Mouse (Mus musculus): ENCODE measurements at regions not wholly inside any gene's neighbourhood (a gene's known extent, or its start where the extent isn't known, plus 50 kb on each side); places are given as distances from the start of the nearest gene placed in this dataset.
"Not testable (repeated sequence)": the region's sequence is repeated elsewhere in the genome, so short reads cannot be mapped to it uniquely, and the experiment has no call there.

- no peak overlapping the region for H3K9ac ChIP-seq (ENCODE audit: low read length)
- no peaks in the 10 kb centered on the region for H3K27me3 ChIP-seq (ENCODE audit: control insufficient read depth, insufficient read depth, low read length)
- H3K9me3 ChIP-seq (ENCODE audit: control insufficient read depth, low read length) = no peaks in the 10 kb centered on the region
- 67% methylated on average over 6 of the region's 6 CpGs for WGBS
- H3K4me2 ChIP-seq (ENCODE audit: low read depth, severe bottlenecking) = no peak overlapping the region
- no peaks in the 10 kb centered on the region for H3K36me3 ChIP-seq (ENCODE audit: control insufficient read depth, insufficient read depth, low read length)
- DNase-seq (ENCODE audit: low spot score) = no peak
- no peak for ATAC-seq (ENCODE audit: insufficient number of reproducible peaks, low FRiP score, low TSS enrichment, low read depth)
- no peak overlapping the region for H3K4me3 ChIP-seq (ENCODE audit: low read depth, low read length)
- peaks cover 10% of the 10 kb centered on the region for H3K4me1 ChIP-seq (ENCODE audit: control insufficient read depth, insufficient read depth, low read length)
- 0 out of 2 replicates have a peak overlapping the region, but pooled peaks have one; percentile 21 for H3K27ac ChIP-seq (replicated peaks; ENCODE audit: low read depth, low read length)
These were observed 102.0 kb upstream of the Fam78b start for GRCm38 (mm10) chr1:166899238-166899637.

DNA sequence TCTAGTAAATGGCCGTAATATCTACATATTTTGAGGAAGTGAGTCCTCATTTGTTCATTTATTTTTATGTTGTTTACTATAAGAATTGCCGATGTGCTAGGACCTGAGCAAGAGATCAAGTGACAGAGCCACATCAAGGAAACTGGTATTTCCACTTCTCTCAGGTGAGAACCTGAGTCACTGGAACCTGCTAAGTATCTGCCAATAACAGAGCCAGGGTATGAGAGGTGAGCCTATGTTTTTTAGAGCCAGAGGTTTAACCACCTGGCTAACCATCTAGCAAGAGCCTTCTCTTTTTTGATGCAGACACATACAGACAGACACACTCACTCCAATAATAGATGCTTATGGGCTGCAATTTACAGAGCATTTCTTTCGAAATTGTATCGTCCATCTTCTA, 101.2 kb upstream of the Fam78b start:
- H3K36me3 ChIP-seq (ENCODE audit: control insufficient read depth, insufficient read depth, low read length) = no peaks in the 10 kb centered on the region
- no peak for ATAC-seq (ENCODE audit: insufficient number of reproducible peaks, low FRiP score, low TSS enrichment, low read depth)
- no peak for DNase-seq (ENCODE audit: low spot score)
- peaks cover 10% of the 10 kb centered on the region for H3K4me1 ChIP-seq (ENCODE audit: control insufficient read depth, insufficient read depth, low read length)
- H3K27ac ChIP-seq (replicated peaks; ENCODE audit: low read depth, low read length) = no peak overlapping the region
- WGBS = 88% methylated on average over 4 of the region's 4 CpGs
- no peaks in the 10 kb centered on the region for H3K27me3 ChIP-seq (ENCODE audit: control insufficient read depth, insufficient read depth, low read length)
- H3K4me3 ChIP-seq (ENCODE audit: low read depth, low read length) = no peak overlapping the region
- no peak overlapping the region for H3K4me2 ChIP-seq (ENCODE audit: low read depth, severe bottlenecking)
- H3K9ac ChIP-seq (ENCODE audit: low read length) = no peak overlapping the region
- H3K9me3 ChIP-seq (ENCODE audit: control insufficient read depth, low read length) = no peaks in the 10 kb centered on the region

GRCm38 (mm10) chr1:166900441-166901161, 100.6 kb upstream of the Fam78b start:
- H3K27ac ChIP-seq (replicated peaks; ENCODE audit: low read depth, low read length) = no peak overlapping the region

GRCm38 (mm10) chr1:166901574-166901973, 99.6 kb upstream of the Fam78b start:
- Histone ChIP-seq H3K4me3 (ENCODE audit: low read depth, low read length) (no peak overlapping the region), H3K9me3 (ENCODE audit: control insufficient read depth, low read length) (no peaks in the 10 kb centered on the region), H3K9ac (ENCODE audit: low read length) (no peak overlapping the region), H3K4me2 (ENCODE audit: low read depth, severe bottlenecking) (no peak overlapping the region), H3K36me3 (ENCODE audit: control insufficient read depth, insufficient read depth, low read length) (no peaks in the 10 kb centered on the region), H3K4me1 (ENCODE audit: control insufficient read depth, insufficient read depth, low read length) (peaks cover 10% of the 10 kb centered on the region), H3K27ac (replicated peaks; ENCODE audit: low read depth, low read length) (no peak overlapping the region), H3K27me3 (ENCODE audit: control insufficient read depth, insufficient read depth, low read length) (no peaks in the 10 kb centered on the region)
- DNase-seq (ENCODE audit: low spot score) (no peak), ATAC-seq (ENCODE audit: insufficient number of reproducible peaks, low FRiP score, low TSS enrichment, low read depth) (no peak)
- WGBS = 39% methylated on average over 4 of the region's 4 CpGs

More at GRCm38 (mm10) chr1:166900441-166901161, 100.6 kb upstream of the Fam78b start:
- Histone ChIP-seq H3K36me3 (ENCODE audit: control insufficient read depth, insufficient read depth, low read length) (no peaks in the 10 kb centered on the region), H3K27me3 (ENCODE audit: control insufficient read depth, insufficient read depth, low read length) (no peaks in the 10 kb centered on the region), H3K4me2 (ENCODE audit: low read depth, severe bottlenecking) (no peak overlapping the region), H3K4me3 (ENCODE audit: low read depth, low read length) (no peak overlapping the region), H3K4me1 (ENCODE audit: control insufficient read depth, insufficient read depth, low read length) (peaks cover 10% of the 10 kb centered on the region), H3K9me3 (ENCODE audit: control insufficient read depth, low read length) (no peaks in the 10 kb centered on the region), H3K9ac (ENCODE audit: low read length) (no peak overlapping the region)
- WGBS = 52% methylated on average over 8 of the region's 8 CpGs
- DNase-seq (ENCODE audit: low spot score) = no peak
- no peak for ATAC-seq (ENCODE audit: insufficient number of reproducible peaks, low FRiP score, low TSS enrichment, low read depth)

GRCm38 (mm10) chr1:166903417-166903816, 97.8 kb upstream of the Fam78b start:
- Histone ChIP-seq H3K27ac (replicated peaks; ENCODE audit: low read depth, low read length) (no peak overlapping the region), H3K36me3 (ENCODE audit: control insufficient read depth, insufficient read depth, low read length) (no peaks in the 10 kb centered on the region), H3K27me3 (ENCODE audit: control insufficient read depth, insufficient read depth, low read length) (no peaks in the 10 kb centered on the region), H3K9me3 (ENCODE audit: control insufficient read depth, low read length) (no peaks in the 10 kb centered on the region), H3K4me3 (ENCODE audit: low read depth, low read length) (no peak overlapping the region), H3K9ac (ENCODE audit: low read length) (no peak overlapping the region), H3K4me2 (ENCODE audit: low read depth, severe bottlenecking) (no peak overlapping the region), H3K4me1 (ENCODE audit: control insufficient read depth, insufficient read depth, low read length) (peaks cover 10% of the 10 kb centered on the region)
- ATAC-seq (ENCODE audit: insufficient number of reproducible peaks, low FRiP score, low TSS enrichment, low read depth) (no peak), DNase-seq (ENCODE audit: low spot score) (no peak)
- WGBS = 91% methylated on average over 5 of the region's 5 CpGs

GRCm38 (mm10) chr1:166908231-166908805, 92.9 kb upstream of the Fam78b start:
- H3K27me3 ChIP-seq (ENCODE audit: control insufficient read depth, insufficient read depth, low read length) = no peaks in the 10 kb centered on the region
- H3K4me3 ChIP-seq (ENCODE audit: low read depth, low read length) = no peak overlapping the region
- H3K36me3 ChIP-seq (ENCODE audit: control insufficient read depth, insufficient read depth, low read length) = no peaks in the 10 kb centered on the region
- ATAC-seq (ENCODE audit: insufficient number of reproducible peaks, low FRiP score, low TSS enrichment, low read depth) (no peak), DNase-seq (ENCODE audit: low spot score) (no peak)
- no peak overlapping the region for H3K4me2 ChIP-seq (ENCODE audit: low read depth, severe bottlenecking)
- WGBS = 78% methylated on average over 10 of the region's 10 CpGs
- H3K4me1 ChIP-seq (ENCODE audit: control insufficient read depth, insufficient read depth, low read length) = no peaks in the 10 kb centered on the region
- no peak overlapping the region for H3K27ac ChIP-seq (replicated peaks; ENCODE audit: low read depth, low read length)
- H3K9ac ChIP-seq (ENCODE audit: low read length) = no peak overlapping the region
- no peaks in the 10 kb centered on the region for H3K9me3 ChIP-seq (ENCODE audit: control insufficient read depth, low read length)

- not testable (repeated sequence) for H3K36me3 ChIP-seq (ENCODE audit: control insufficient read depth, insufficient read depth, low read length); H3K4me1 ChIP-seq (ENCODE audit: control insufficient read depth, insufficient read depth, low read length); H3K4me3 ChIP-seq (ENCODE audit: low read depth, low read length); H3K27ac ChIP-seq (replicated peaks; ENCODE audit: low read depth, low read length); H3K27me3 ChIP-seq (ENCODE audit: control insufficient read depth, insufficient read depth, low read length); ATAC-seq (ENCODE audit: insufficient number of reproducible peaks, low FRiP score, low TSS enrichment, low read depth); H3K9me3 ChIP-seq (ENCODE audit: control insufficient read depth, low read length); DNase-seq (ENCODE audit: low spot score); H3K9ac ChIP-seq (ENCODE audit: low read length); H3K4me2 ChIP-seq (ENCODE audit: low read depth, severe bottlenecking)
- 97% methylated on average over 7 of the region's 10 CpGs for WGBS
These were observed 89.0 kb upstream of the Fam78b start for GRCm38 (mm10) chr1:166912195-166912594.

GRCm38 (mm10) chr1:166922911-166923712, 78.1 kb upstream of the Fam78b start:
- DNase-seq (ENCODE audit: low spot score) = no peak
- H3K27me3 ChIP-seq (ENCODE audit: control insufficient read depth, insufficient read depth, low read length) = no peaks in the 10 kb centered on the region
- H3K4me1 ChIP-seq (ENCODE audit: control insufficient read depth, insufficient read depth, low read length) = no peaks in the 10 kb centered on the region
- no peak overlapping the region for H3K4me3 ChIP-seq (ENCODE audit: low read depth, low read length)
- no peak for ATAC-seq (ENCODE audit: insufficient number of reproducible peaks, low FRiP score, low TSS enrichment, low read depth)
- 81% methylated on average over 16 of the region's 16 CpGs for WGBS
- no peak overlapping the region for H3K27ac ChIP-seq (replicated peaks; ENCODE audit: low read depth, low read length)
- H3K4me2 ChIP-seq (ENCODE audit: low read depth, severe bottlenecking) = no peak overlapping the region
- H3K36me3 ChIP-seq (ENCODE audit: control insufficient read depth, insufficient read depth, low read length) = no peaks in the 10 kb centered on the region
- H3K9ac ChIP-seq (ENCODE audit: low read length) = no peak overlapping the region
- H3K9me3 ChIP-seq (ENCODE audit: control insufficient read depth, low read length) = no peaks in the 10 kb centered on the region

Measured in limb, embryonic 11.5 days (tissue).